ENCODE assay signal across 20 mouse cellular contexts in genomic region chr2:90187082-90187481, GRCm38 (mm10). TPM values are rescaled to one million over a fixed set of nuclear protein-coding genes. Genes with fewer than 3 reads are reported as not detected.
"Had no signal": no experiment of that assay in that cellular context is flagged by ENCODE, and none has a peak within 500 bp of the region (broad histone marks: within the 10 kb centered on the region; RNA-seq: fewer than 3 reads in every experiment).

No protein-coding gene starts in this region.

RNA-seq across cellular contexts. Expression of gene Olfr1270, which starts 34.2 kb away (rescaled TPM):
- total RNA-seq: gastrocnemius, adult 18-20 months; gastrocnemius, adult 8-10 months; gastrocnemius, postnatal 14 days; gastrocnemius, postnatal 36 days; heart, adult 18-20 months; heart, adult 8-10 months; heart, postnatal 10 days; heart, postnatal 25 days; heart, postnatal 4 days; hindbrain, postnatal 0 days; layer of hippocampus, adult 18-20 months; layer of hippocampus, adult 8-10 months; layer of hippocampus, postnatal 14 days; layer of hippocampus, postnatal 36 days; left cerebral cortex, adult 18-20 months; left cerebral cortex, adult 8-10 months; left cerebral cortex, postnatal 10 days; left cerebral cortex, postnatal 25 days; left cerebral cortex, postnatal 4 days; liver, adult 2 months had no signal

RNA-seq across cellular contexts. Expression of gene Olfr1506, which starts 37.2 kb away (rescaled TPM):
- total RNA-seq: gastrocnemius, adult 18-20 months; gastrocnemius, adult 8-10 months; gastrocnemius, postnatal 14 days; gastrocnemius, postnatal 36 days; heart, adult 18-20 months; heart, adult 8-10 months; heart, postnatal 10 days; heart, postnatal 25 days; heart, postnatal 4 days; hindbrain, postnatal 0 days; layer of hippocampus, adult 18-20 months; left cerebral cortex, adult 18-20 months; liver, adult 2 months had no signal

RNA-seq across cellular contexts. Expression of gene Olfr32, which starts 45.0 kb away (rescaled TPM):
- total RNA-seq: gastrocnemius, adult 18-20 months; gastrocnemius, adult 8-10 months; gastrocnemius, postnatal 14 days; gastrocnemius, postnatal 36 days; heart, adult 18-20 months; heart, adult 8-10 months; heart, postnatal 10 days; heart, postnatal 25 days; heart, postnatal 4 days; hindbrain, postnatal 0 days; layer of hippocampus, adult 18-20 months; layer of hippocampus, adult 8-10 months; layer of hippocampus, postnatal 14 days; layer of hippocampus, postnatal 36 days; left cerebral cortex, adult 18-20 months; left cerebral cortex, adult 8-10 months; left cerebral cortex, postnatal 10 days; left cerebral cortex, postnatal 25 days; left cerebral cortex, postnatal 4 days; liver, adult 2 months had no signal
